Mouse (Mus musculus) urinary bladder, adult 18-20 months (tissue): ENCODE data around the gene Coro1c.
A peak's percentile ranks its signal among the peaks of the same experiment; 100 is the strongest.

Experiments used
- DNase-seq, 2 experiments: peaks; one replicate each; pipeline ENCODE4 v3.0.0; 2022; ENCODE audit warnings: low spot score in 2 of 2, mixed read lengths in 2 of 2

Coro1c gene

DNA sequence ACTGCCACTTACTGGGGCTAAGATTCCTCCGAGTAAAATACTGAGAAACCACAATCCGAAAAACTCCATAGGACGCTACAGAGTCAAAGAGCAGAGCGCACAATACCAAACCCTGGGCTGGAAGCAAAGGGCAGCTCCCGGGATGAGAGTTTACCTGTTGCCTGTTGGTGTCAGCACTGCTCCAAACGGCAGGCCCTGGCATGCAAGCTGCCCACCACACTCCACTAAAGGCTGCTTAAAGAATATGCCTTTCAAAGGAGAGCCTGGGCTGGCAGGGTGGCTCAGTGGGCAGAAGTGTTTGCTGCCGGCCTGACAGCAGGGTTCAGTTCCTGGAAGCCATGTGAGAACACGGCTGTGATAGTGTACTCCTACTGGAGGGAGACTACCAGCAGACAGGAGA, 50.9 kb downstream of the Coro1c start:
- DNase-seq = no peak

GRCm38 (mm10) chr5:113856631-113857030, 51.9 kb downstream of the Coro1c start:
- DNase-seq = no peak

GRCm38 (mm10) chr5:113855696-113856095, 52.9 kb downstream of the Coro1c start:
- DNase-seq = no peak

DNA sequence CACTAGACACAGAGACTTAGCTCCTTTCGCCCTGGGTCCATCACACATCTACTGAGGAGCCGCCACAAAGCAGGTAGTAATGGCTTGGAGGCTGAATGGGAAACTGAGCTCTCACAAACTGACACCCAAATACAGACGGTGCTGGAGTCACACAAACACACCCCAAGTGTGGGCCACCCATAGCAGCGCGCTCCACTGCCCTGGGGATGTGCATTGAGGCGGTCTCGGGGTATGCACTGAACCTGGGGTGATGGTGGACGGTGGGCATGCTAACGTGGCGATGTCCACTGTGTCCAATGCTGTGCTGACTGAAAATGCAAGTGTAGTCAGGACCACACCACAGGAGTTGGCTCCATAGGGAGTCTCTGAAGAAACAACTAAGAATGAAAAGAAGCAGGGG, 53.4 kb downstream of the Coro1c start:
- DNase-seq = no peak

GRCm38 (mm10) chr5:113854494-113854893, 54.1 kb downstream of the Coro1c start:
- peak; percentile 76 to 78 for DNase-seq

GRCm38 (mm10) chr5:113853541-113853940, 55.0 kb downstream of the Coro1c start:
- no peak for DNase-seq

- DNase-seq = no peak
Measured at GRCm38 (mm10) chr5:113852463-113852862, 56.1 kb downstream of the Coro1c start.

DNA sequence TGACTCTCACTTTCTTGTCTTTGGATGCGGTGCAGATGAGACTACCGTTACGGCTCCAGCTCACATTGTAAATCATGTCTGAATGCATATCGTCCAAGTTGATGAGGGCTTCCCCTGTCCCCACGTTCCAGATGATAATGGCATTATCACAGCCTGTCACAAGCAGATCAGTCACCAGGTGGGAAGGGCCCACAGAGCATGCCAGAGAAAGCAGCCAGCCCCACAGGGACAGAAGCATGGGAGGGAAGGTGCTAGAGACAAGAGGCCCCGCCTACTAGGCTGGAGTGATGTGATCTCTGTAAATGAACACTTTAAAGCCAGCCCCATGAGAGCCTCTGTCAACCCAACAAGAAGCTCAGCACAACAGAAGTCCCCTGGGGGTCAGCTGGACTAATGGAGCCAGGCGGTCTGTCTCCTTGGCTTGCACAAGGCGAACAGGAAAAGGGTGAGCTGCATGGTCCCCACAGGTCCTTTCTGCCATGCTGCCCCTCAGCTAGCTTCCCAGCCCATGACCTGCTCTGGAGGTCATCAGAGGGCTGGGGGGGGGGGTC, 57.8 kb downstream of the Coro1c start:
- no peak for DNase-seq

- no peak for DNase-seq
Measured at GRCm38 (mm10) chr5:113847636-113848035, 60.9 kb downstream of the Coro1c start.

GRCm38 (mm10) chr5:113846656-113847055, 61.9 kb downstream of the Coro1c start:
- no peak for DNase-seq

DNA sequence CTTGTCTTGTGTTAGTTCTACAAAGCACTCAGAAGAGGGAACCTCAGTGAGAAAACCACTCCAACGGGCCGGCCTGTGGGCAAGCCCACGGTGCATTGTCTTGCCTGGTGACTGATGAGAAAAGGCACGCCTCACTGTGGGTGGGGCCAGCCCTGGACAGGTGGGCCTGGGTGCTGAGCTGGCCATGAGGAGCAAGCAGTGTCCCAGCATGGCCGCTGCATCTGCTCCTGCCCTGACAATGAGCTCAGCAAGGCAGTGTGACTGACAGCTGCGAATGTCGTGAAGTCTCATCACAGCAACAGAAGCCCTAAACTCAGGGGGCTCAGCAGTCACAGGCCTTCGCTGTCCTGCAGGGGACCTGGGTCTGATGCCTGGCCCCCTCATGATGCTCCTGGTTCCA, 62.9 kb downstream of the Coro1c start:
- no peak for DNase-seq

- DNase-seq = peak; percentile 62 to 67
Measured at GRCm38 (mm10) chr5:113844721-113845120, 63.8 kb downstream of the Coro1c start.

DNA sequence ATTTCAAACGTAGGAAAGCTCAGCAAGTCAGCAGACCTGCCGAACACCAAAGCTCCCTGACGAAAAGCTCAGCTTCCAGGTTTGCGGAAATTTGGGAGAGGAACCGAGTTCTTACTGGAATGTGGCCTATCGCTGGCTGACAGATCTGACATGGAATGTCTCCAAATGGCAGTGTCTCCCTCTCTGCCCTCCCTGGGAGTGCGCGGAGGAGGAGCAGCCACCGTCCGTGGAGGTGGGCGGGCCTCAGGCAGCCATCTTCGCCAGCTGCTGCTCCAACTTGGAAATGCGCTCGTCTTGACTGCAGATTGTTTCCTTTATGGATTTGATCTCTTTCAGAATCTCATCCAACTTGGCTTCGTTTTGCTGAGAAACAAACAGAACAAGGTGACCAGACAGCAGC, 64.5 kb downstream of the Coro1c start:
- no peak for DNase-seq

DNA sequence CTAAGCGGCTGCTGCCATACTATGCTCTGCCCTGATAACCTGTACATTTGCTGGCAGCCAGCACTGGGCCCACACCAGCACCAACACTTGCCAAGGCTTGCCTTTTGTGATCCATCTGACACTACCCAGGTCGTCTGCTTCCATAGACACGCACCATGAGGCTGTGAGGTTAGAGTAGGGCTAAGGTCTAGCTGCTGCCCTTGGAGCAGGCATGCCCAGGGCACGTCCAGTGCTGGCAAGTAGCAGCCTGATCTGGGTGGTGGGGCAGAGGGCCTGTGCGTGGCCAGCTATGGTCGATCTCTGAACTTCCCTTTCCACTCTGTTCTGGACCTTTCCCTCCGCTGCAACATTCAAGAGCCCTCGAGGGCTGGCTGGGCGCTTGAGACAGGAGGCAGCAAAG, 65.7 kb downstream of the Coro1c start:
- peak; percentile 38 to 69 for DNase-seq

GRCm38 (mm10) chr5:113842244-113842643, 66.3 kb downstream of the Coro1c start:
- DNase-seq = no peak

DNA sequence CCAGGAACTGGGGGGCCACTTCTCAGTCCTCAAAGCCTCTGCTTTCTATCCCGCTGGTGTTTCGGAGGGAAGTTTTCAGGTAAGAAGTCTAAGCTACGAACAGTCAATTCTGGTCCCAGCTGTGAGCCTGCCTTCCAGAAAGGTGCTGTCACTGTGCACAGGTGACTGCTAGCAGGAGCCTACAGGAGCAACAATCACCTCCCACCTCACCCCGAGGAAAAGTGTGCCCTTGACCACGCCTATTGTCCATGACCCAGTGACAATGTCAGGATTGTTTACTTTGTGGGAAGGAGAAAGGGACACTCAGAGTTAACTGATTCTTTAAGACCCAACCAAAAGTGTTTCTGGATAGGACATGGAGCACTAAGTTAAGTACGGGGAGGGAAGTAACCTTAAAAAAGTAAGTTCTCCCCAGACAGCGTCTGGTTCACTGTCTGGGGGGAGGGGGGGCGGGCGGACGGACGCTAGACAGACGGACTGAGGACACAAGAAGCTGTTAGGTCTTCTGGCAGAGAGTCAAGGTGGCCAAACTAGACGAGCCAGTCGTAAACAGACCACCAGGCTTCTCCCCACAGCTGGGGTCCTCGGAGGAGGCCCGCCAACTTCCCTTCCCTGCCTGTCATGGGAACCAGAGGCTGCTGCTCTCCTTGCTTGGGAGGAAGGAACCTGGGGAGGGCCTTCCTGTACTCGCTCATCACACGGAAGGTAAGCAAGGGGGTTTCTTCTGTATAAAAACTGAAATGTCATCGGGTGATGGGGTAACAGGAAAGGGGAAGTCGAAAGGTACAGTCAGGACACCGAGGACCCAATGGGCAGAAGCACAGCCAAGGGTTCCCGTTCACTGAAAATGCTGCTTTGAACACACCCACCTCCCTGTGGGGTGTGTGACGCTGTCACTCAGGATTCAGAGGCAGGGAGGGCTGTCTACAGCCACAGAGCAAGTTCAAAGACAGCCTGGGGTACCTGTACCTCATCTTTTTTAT, 67.0 kb downstream of the Coro1c start:
- DNase-seq = no peak

- DNase-seq = no peak
Measured at GRCm38 (mm10) chr5:113840443-113840842, 68.1 kb downstream of the Coro1c start.

GRCm38 (mm10) chr5:113836961-113837360, 71.6 kb downstream of the Coro1c start:
- DNase-seq = no peak

GRCm38 (mm10) chr5:113833316-113833947, 75.1 kb downstream of the Coro1c start:
- no peak for DNase-seq

DNA sequence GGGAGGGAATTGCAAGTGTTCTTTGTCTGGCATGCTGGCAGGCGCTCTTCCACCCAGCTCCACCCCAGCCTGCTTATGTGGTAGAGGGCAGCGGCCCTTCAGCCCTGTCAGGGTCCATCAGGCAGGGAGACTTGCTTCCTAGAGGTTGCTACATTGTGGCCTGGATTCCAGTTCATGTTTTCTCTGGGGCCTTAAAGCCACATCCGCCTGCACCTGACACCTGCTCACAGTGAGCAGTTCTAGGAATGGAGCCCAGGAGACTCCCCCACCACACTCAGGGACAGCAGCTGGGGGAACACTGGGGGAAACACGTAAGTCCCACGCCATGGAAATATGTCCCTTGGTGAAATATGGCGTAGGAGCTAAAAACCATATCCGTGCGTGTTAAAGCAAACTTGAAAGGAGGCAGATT, 76.1 kb downstream of the Coro1c start, which contains the start of gene Selplg:
Selplg (minus strand) TSS at position 155 of the 412 bp plus-strand sequence.
- DNase-seq = no peak

- DNase-seq = no peak
Measured at GRCm38 (mm10) chr5:113831741-113832140, 76.8 kb downstream of the Coro1c start.

DNA sequence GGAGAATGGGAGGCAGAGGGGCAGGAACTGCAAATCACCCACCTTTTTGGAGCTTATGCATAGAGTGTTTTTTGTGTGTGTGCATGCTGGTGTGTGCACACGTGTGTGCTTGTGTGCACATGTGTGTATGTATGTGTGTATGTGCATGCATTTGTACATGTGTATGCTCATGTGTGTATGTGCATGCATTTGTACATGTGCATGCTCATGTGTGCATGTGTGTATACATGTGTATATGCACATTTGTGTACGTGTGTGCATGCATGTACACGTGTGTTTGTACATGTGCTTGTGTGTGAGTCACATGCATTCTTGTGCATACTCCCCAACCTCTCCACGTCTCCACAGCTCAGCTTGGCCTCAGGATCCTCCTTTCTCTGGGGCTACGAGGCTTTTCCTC, 77.8 kb downstream of the Coro1c start:
- no peak for DNase-seq

DNA sequence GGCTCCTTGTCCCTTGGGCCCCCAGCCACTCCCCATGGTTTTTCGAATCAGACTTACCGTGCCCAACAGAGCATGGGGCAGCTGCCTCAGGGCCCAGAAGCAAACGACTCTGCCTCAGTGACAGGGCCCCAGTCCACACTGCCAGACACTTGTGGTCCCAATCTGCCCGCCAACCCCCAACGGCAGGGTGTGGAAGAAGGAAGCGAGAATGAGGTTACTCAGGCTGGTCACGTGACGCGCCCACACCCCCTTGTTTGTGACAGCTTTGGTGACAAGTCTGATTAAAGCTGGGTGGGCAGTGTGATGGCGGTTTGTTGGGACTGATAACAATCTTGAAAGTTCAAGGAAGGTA, 78.3 kb downstream of the Coro1c start:
- no peak for DNase-seq
